Mouse (Mus musculus) thymus, adult 2 months (tissue): ENCODE measurements at regions not wholly inside any gene's neighbourhood (a gene's known extent, or its start where the extent isn't known, plus 50 kb on each side); places are given as distances from the start of the nearest gene placed in this dataset.

Source experiments
- CTCF ChIP-seq: fragments of 200-500 bp; IDR thresholded peaks from 2 replicates; pipeline ENCODE4 v1.5.1; 2012; ENCODE audit warnings: mild to moderate bottlenecking, control low read depth, low read length, moderate library complexity, borderline replicate concordance; ENCODE audit not compliant: control insufficient read depth, poor library complexity, insufficient read depth; ENCODE audit errors: extremely low read depth
- POLR2A ChIP-seq: fragments of 200-500 bp; IDR thresholded peaks from 2 replicates; pipeline ENCODE4 v1.6.1; 2012; ENCODE audit warnings: mild to moderate bottlenecking, low read length, control low read depth, moderate library complexity; ENCODE audit not compliant: control insufficient read depth, poor library complexity, insufficient read depth; ENCODE audit errors: extremely low read depth

DNA sequence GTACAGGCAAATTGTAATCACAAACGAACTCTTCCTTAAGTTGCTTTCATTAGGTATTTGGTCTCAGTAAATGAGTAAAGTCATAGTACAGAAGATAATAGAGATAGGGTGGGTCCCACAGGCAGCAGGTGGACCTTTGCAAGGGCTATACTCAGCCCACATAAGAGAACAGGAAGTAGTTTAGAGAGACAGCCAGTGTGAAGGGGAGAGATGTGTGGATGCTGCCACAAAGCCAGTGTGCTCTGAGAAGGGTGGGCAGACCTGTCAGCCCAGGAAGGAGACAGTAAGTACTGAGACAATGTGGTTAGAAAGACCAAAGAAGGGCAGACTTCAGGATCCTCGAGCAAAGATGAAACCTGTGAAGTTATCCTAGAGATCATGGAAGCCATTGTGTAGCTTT lies 123.5 kb downstream of the Rplp1 start:
- TF ChIP-seq CTCF (no peak), POLR2A (no peak)
